Mouse (Mus musculus): ENCODE data around the gene Gm3383.
"Not testable (repeated sequence)": the region's sequence is repeated elsewhere in the genome, so short reads cannot be mapped to it uniquely, and the experiment has no call there.

GRCm38 (mm10) chr14:5812699-5813356, 5.0 kb upstream of the Gm3383 start:
- not testable (repeated sequence) for TF ChIP-seq EP300 (IDR thresholded peaks at IDR 0.05; ENCODE audit: low read depth in 1 of 2, low read length in 2 of 2); NELFE (IDR thresholded peaks at IDR 0.05; ENCODE audit: low read depth, low read length); TAL1 (IDR thresholded peaks at IDR 0.05; ENCODE audit: low read length); RAD21 (IDR thresholded peaks at IDR 0.05; ENCODE audit: low read depth, low read length); ZNF384 (IDR thresholded peaks at IDR 0.05; ENCODE audit: low read depth, low read length); MAFK (IDR thresholded peaks at IDR 0.05; ENCODE audit: borderline replicate concordance, low read depth, low read length); SIN3A (IDR thresholded peaks at IDR 0.05; ENCODE audit: low read length); CTCF (IDR thresholded peaks at IDR 0.05 in 2 of 3, conservative IDR thresholded peaks at IDR 0.05 in 1 of 3; ENCODE audit: control insufficient read depth in 1 of 3, insufficient read depth in 1 of 3, low read depth in 2 of 3, low read length in 3 of 3, poor library complexity in 1 of 3, severe bottlenecking in 1 of 3); ZKSCAN1 (IDR thresholded peaks at IDR 0.05; ENCODE audit: low read depth, low read length); JUND (IDR thresholded peaks at IDR 0.05; ENCODE audit: low read depth, low read length)

Data from MEL (cell line).